Mouse (Mus musculus): ENCODE results near the gene Cabp7. TPM values are rescaled to one million over a fixed set of nuclear protein-coding genes. Genes with fewer than 3 reads are reported as not detected.
A peak's percentile ranks its signal among the peaks of the same experiment; 100 is the strongest.

Gene Cabp7
- polyA plus RNA-seq, 1 experiment from 2014 or later, result 0.17 TPM

DNA sequence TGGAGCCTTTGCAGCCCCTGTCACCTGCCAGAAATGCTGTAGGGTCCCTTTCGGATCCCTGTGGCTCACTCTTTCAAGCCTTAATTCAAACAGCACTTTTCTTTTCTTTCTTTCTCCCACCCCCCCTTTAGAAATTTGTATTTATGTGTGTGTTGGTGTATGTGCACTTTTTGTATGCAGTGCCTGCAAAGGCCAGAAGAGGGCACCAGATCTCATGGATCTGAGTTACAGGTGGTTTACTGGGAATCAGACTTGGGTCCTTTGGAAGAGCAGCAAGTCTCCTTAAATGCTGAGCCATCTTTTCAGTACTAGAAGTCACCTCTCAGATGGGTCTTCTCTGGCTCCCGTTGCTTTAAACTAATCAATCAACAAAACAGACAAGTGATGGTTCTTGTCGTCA, 7.5 kb upstream of the Cabp7 start:
- no peak; the same call in 1 of the 2 replicates for TF ChIP-seq CTCF (IDR thresholded peaks at IDR 0.05; ENCODE audit: low read depth)
- Histone ChIP-seq H3K27me3 (ENCODE audit: insufficient read depth, low read length) (peaks cover 10% of the 10 kb centered on the region), H3K36me3 (ENCODE audit: insufficient read depth) (no peaks in the 10 kb centered on the region), H3K4me3 (ENCODE audit: low read depth, low read length) (no peak overlapping the region), H3K9me3 (ENCODE audit: low read depth, low read length) (no peaks in the 10 kb centered on the region), H3K9ac (no peak overlapping the region), H3K27ac (ENCODE audit: low read depth) (no peak overlapping the region), H3K4me2 (no peak overlapping the region), H3K4me1 (ENCODE audit: insufficient read depth) (no peaks in the 10 kb centered on the region)
- DNase-seq (no peak), ATAC-seq (ENCODE audit: insufficient read depth) (no peak)
- WGBS, result 74% methylated on average over 3 of the region's 3 CpGs

DNA sequence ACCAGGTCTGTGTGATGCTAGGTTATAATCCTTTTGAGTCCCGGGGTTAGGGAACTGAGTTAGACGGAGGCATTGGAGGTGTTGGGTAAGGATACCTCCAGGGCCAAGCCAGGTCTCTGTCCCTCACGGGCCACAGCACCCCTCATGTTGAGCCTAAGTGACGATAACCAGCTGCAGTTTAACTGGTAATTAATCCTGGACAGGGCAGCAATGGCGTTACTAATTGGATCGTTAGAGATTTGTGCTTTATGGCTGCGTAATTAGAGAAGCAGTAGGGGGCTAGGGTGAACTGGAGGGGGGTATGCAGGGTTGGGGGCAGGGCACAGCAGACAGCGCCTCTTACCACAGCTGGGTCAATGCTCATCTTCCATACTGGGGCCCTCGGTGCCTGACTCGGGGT, 6.3 kb upstream of the Cabp7 start:
- no peak for ATAC-seq (ENCODE audit: insufficient read depth)
- Histone ChIP-seq H3K9ac (no peak overlapping the region), H3K36me3 (ENCODE audit: insufficient read depth) (no peaks in the 10 kb centered on the region), H3K9me3 (ENCODE audit: low read depth, low read length) (no peaks in the 10 kb centered on the region), H3K4me2 (no peak overlapping the region), H3K4me3 (ENCODE audit: low read depth, low read length) (no peak overlapping the region), H3K27ac (ENCODE audit: low read depth) (no peak overlapping the region), H3K27me3 (ENCODE audit: insufficient read depth, low read length) (peaks cover 22% of the 10 kb centered on the region), H3K4me1 (ENCODE audit: insufficient read depth) (no peaks in the 10 kb centered on the region)
- 44% methylated on average over 10 of the region's 10 CpGs for WGBS
- no peak for TF ChIP-seq CTCF (IDR thresholded peaks at IDR 0.05; ENCODE audit: low read depth)
- DNase-seq, result no peak

DNA sequence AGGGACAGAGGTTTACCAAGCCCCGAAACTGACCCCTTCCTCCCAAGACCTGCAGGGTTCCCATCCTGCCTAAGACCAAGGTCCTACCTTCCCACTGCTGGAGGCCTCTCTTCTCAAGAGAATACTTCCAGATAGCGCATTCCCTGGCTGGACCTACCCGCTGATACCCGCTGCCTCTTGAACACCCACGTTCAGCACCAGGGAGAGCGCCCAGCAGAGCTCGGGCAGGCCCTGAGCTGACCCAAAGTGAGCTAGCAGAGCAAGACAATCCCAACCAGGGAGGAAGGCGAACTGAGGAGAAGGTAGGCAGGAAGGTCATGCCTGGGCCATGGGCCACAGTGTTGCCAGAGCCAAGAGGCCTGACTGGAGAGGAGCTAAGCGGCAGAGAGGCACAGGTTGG, 3.7 kb upstream of the Cabp7 start:
- no peak overlapping the region for H3K27ac ChIP-seq (ENCODE audit: low read depth)
- H3K4me2 ChIP-seq, result no peak overlapping the region
- H3K4me1 ChIP-seq (ENCODE audit: insufficient read depth), result no peaks in the 10 kb centered on the region
- DNase-seq (peak; percentile 93), ATAC-seq (ENCODE audit: insufficient read depth) (peak; percentile 39; the same call in 1 of the 2 replicates)
- H3K4me3 ChIP-seq (ENCODE audit: low read depth, low read length), result no peak overlapping the region
- WGBS, result 4% methylated on average over 9 of the region's 9 CpGs
- peaks cover 46% of the 10 kb centered on the region for H3K27me3 ChIP-seq (ENCODE audit: insufficient read depth, low read length)
- no peak for TF ChIP-seq CTCF (IDR thresholded peaks at IDR 0.05; ENCODE audit: low read depth)
- no peaks in the 10 kb centered on the region for H3K9me3 ChIP-seq (ENCODE audit: low read depth, low read length)
- no peaks in the 10 kb centered on the region for H3K36me3 ChIP-seq (ENCODE audit: insufficient read depth)
- no peak overlapping the region for H3K9ac ChIP-seq

DNA sequence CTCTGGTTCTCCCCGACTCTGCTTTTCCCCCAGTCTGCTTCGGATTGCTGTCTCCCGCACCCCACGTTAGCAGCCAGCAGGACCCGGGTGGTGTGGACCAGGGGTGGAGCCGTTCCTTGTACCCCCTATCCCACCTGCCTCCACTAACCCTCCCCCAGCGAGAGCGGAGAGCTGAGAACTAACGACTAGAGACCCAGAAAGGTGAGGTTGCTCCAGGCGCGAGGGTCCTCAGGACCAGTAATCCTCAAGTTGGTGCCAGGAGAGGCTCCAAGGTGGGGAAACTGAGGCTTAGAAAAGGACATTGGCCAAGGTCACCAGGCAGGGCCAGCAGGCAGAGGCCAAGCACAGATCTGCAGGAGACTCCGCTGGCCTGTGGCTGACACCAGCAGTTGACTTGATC, 707 bp upstream of the Cabp7 start:
- DNase-seq, result no peak
- Histone ChIP-seq H3K4me1 (ENCODE audit: insufficient read depth) (no peaks in the 10 kb centered on the region), H3K36me3 (ENCODE audit: insufficient read depth) (no peaks in the 10 kb centered on the region), H3K4me2 (peak overlapping the region; percentile 84), H3K9ac (no peak overlapping the region), H3K9me3 (ENCODE audit: low read depth, low read length) (no peaks in the 10 kb centered on the region), H3K27me3 (ENCODE audit: insufficient read depth, low read length) (peaks cover 66% of the 10 kb centered on the region), H3K27ac (ENCODE audit: low read depth) (no peak overlapping the region), H3K4me3 (ENCODE audit: low read depth, low read length) (peak overlapping the region; percentile 46)
- no peak for ATAC-seq (ENCODE audit: insufficient read depth)
- TF ChIP-seq CTCF (IDR thresholded peaks at IDR 0.05; ENCODE audit: low read depth), result no peak
- WGBS, result 3% methylated on average over 12 of the region's 12 CpGs

DNA sequence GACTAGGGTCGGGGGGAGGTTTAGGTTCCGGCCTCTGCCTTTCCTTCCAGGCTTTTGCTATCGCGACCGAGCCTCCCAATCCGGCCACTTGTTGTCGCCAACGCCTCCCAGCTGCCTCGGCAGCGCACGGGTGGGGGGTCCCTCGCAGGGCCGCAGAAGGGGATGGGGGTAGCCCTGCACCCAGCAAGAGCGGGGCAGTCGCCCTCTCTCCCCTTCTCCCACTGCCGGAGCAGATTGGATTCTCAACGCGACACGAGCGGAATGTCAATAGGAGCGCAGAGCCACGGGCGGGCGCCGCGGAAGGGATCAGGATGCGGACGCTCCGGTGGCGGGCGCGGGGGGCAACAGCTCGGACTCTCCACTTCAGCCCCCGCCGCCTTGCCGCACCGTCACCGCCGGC, 609 bp downstream of the Cabp7 start:
- H3K36me3 ChIP-seq (ENCODE audit: insufficient read depth), result no peaks in the 10 kb centered on the region
- H3K27me3 ChIP-seq (ENCODE audit: insufficient read depth, low read length), result peaks cover 66% of the 10 kb centered on the region
- no peak for TF ChIP-seq CTCF (IDR thresholded peaks at IDR 0.05; ENCODE audit: low read depth)
- DNase-seq (peak; percentile 20), ATAC-seq (ENCODE audit: insufficient read depth) (peak; percentile 20; the same call in 1 of the 2 replicates)
- peak overlapping the region; percentile 6; the same call in 1 of the 2 replicates for H3K9ac ChIP-seq
- peak overlapping the region; percentile 84 for H3K4me2 ChIP-seq
- H3K4me1 ChIP-seq (ENCODE audit: insufficient read depth), result no peaks in the 10 kb centered on the region
- H3K4me3 ChIP-seq (ENCODE audit: low read depth, low read length), result peak overlapping the region; percentile 46
- WGBS, result under 1% methylated on average over 29 of the region's 39 CpGs
- H3K27ac ChIP-seq (ENCODE audit: low read depth), result no peak overlapping the region
- H3K9me3 ChIP-seq (ENCODE audit: low read depth, low read length), result no peaks in the 10 kb centered on the region

DNA sequence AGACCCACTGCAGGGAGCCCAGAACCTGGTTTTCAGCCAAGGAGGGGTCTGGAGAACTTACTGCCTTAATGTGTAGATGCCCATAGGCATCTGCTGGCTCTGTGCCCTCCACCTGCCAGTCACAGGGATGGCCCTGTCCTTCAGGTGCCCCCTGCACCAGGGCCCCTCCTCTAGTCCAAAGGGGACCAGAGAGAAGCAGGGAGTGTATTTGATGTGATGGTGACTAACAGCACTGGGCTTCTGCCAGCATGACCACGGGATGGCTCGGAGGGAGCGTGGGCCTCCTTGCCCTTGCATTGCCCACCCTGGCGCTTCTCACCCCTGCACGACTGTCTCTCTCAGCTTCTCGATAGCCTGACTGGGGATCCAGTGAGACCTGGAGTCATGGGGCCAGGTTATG, 1.9 kb downstream of the Cabp7 start:
- Histone ChIP-seq H3K27me3 (ENCODE audit: insufficient read depth, low read length) (peaks cover 63% of the 10 kb centered on the region), H3K4me1 (ENCODE audit: insufficient read depth) (no peaks in the 10 kb centered on the region), H3K4me3 (ENCODE audit: low read depth, low read length) (no peak overlapping the region), H3K36me3 (ENCODE audit: insufficient read depth) (no peaks in the 10 kb centered on the region), H3K4me2 (no peak overlapping the region), H3K9ac (no peak overlapping the region), H3K9me3 (ENCODE audit: low read depth, low read length) (no peaks in the 10 kb centered on the region), H3K27ac (ENCODE audit: low read depth) (no peak overlapping the region)
- 54% methylated on average over 6 of the region's 6 CpGs for WGBS
- DNase-seq (no peak), ATAC-seq (ENCODE audit: insufficient read depth) (no peak)
- no peak for TF ChIP-seq CTCF (IDR thresholded peaks at IDR 0.05; ENCODE audit: low read depth)

DNA sequence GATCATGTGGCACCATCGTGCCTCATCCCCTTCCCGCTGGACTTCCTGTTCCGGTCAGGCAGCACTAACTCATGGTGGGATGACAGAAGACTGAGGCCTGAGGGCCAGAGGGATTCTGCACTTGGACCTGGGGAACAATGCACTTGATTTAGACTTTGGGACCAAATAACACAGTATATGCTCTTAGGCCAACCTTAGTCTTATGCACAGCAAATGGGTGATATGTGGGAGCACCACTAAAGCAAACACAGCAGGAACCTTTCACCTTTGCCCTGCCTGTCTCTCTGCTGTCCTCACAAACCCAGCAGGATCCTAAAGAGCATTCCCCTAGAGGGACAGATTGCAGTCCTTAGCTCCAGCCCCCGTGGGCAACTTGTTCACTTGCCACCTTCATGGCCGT, 5.8 kb downstream of the Cabp7 start:
- no peaks in the 10 kb centered on the region for H3K4me1 ChIP-seq (ENCODE audit: insufficient read depth)
- no peak for ATAC-seq (ENCODE audit: insufficient read depth)
- TF ChIP-seq CTCF (IDR thresholded peaks at IDR 0.05; ENCODE audit: low read depth), result no peak
- 54% methylated on average over 5 of the region's 5 CpGs for WGBS
- H3K27me3 ChIP-seq (ENCODE audit: insufficient read depth, low read length), result peaks cover 25% of the 10 kb centered on the region
- H3K9ac ChIP-seq, result no peak overlapping the region
- H3K4me2 ChIP-seq, result no peak overlapping the region
- no peak overlapping the region for H3K27ac ChIP-seq (ENCODE audit: low read depth)
- no peaks in the 10 kb centered on the region for H3K36me3 ChIP-seq (ENCODE audit: insufficient read depth)
- H3K4me3 ChIP-seq (ENCODE audit: low read depth, low read length), result no peak overlapping the region
- DNase-seq, result no peak
- no peaks in the 10 kb centered on the region for H3K9me3 ChIP-seq (ENCODE audit: low read depth, low read length)

DNA sequence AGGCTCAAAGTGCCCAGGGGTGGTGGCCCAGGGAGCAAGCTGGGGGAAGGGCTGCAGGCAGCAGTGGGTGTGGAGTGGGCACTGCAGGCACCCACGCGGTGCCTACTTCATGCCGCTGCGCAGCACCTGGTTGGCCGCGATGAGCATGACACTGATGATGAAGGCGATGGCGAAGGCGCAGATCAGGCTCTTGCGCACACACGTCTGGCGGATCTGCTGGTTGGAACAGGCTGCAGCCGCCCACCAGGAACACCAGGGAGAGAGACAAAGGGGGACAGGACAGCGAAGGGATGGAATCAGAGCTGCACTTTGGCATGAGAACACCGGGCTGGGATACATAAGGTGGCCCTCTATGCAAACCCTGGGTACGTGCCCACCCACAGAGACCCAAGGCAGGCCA, 7.9 kb downstream of the Cabp7 start:
- peaks cover 5% of the 10 kb centered on the region; the same call in 1 of the 2 replicates for H3K27me3 ChIP-seq (ENCODE audit: insufficient read depth, low read length)
- no peak for DNase-seq
- H3K36me3 ChIP-seq (ENCODE audit: insufficient read depth), result no peaks in the 10 kb centered on the region
- no peaks in the 10 kb centered on the region for H3K9me3 ChIP-seq (ENCODE audit: low read depth, low read length)
- no peak for ATAC-seq (ENCODE audit: insufficient read depth)
- no peak overlapping the region for H3K4me3 ChIP-seq (ENCODE audit: low read depth, low read length)
- H3K4me1 ChIP-seq (ENCODE audit: insufficient read depth), result no peaks in the 10 kb centered on the region
- 87% methylated on average over 16 of the region's 16 CpGs for WGBS
- H3K27ac ChIP-seq (ENCODE audit: low read depth), result no peak overlapping the region
- H3K4me2 ChIP-seq, result no peak overlapping the region
- H3K9ac ChIP-seq, result no peak overlapping the region
- TF ChIP-seq CTCF (IDR thresholded peaks at IDR 0.05; ENCODE audit: low read depth), result no peak

Data from lung, embryonic 14.5 days (tissue).